Mouse (Mus musculus) adrenal gland, postnatal 25 days (tissue): ENCODE measurements around the gene Vmn2r61. TPM values are rescaled to one million over a fixed set of nuclear protein-coding genes. Genes with fewer than 3 reads are reported as not detected.

Experiments used
- DNase-seq: peaks from one replicate; pipeline ENCODE4 v3.0.0; 2021; ENCODE audit warnings: mixed read lengths
- long read RNA-seq: library from polyadenylated mRNA; stranded (forward); transcript quantifications from one replicate; pipeline ENCODE4 v2.0.0, GENCODE M21; 2021
- total RNA-seq: library from RNA; stranded (reverse); gene quantifications from 2 replicates; pipeline ENCODE4 v1.2.3, GENCODE M21; 2021

The Vmn2r61 gene
- not detected in 2 replicates for total RNA-seq
- long read RNA-seq, result 0 reads

GRCm38 (mm10) chr7:42259753-42260152 is at the start of gene Vmn2r61:
Vmn2r61 (plus strand) TSS chr7:42260053.
- DNase-seq, result no peak

Other genes starting within 250 kb of the Vmn2r61 start
- gene Vmn2r59, start 201.0 kb upstream of the Vmn2r61 start, total RNA-seq, result not detected in 2 replicates
- gene Vmn2r60, start 152.3 kb upstream of the Vmn2r61 start, total RNA-seq, result 0.06 TPM in 1 of 2 replicates, not detected in the other
- not detected in 2 replicates for gene 4933421I07Rik, start 188.1 kb downstream of the Vmn2r61 start, total RNA-seq
- 14.1 and 16.8 TPM in 2 replicates for gene Zfp141, start 245.7 kb downstream of the Vmn2r61 start, total RNA-seq